Mouse (Mus musculus): Measurements from ENCODE around the gene Wdr3.

Gene Wdr3

DNA sequence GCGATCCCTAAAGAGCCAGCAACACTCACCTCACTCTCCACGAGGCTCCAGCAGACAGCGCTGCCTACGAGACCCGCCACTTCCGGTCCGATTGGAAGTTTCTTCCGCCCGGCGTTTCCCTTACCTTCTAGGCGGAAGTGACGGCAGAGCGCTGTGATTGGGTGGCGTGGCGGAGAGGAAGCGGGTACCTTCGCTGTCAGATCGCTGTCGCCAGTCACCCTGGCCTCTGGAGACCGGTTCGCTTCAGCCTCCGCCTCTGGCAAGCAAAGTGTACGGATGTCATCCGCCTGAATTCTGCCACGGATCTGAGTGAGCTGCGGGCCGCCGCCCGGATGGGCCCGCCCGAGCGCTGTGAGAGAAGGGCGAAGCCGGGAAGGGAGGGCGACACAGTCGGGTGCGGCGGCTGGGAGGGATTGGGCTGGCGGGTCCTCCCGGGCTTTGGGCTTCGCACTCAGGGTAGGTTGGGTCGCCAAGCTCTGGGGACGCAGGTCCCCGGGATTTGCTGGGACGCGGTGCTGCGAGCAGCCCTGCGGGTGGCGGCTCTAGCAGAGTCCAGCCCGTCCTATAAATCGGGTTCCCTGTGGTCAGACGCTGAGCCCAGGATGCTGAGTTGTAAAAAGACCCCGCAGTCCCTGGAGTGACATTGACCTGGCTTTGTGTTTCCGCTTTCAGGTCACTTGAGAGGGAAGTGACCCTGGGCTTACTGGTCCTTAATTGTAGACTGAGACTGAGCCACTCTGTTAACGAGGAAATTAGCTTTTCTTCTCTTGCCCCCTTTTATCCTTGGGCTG, at the start of gene Wdr3, which contains the start of gene Gdap2:
TSS of gene Wdr3 (minus strand) at position 93 of the 791 bp plus-strand sequence.
TSS of gene Gdap2 (plus strand) at position 67 of the 791 bp plus-strand sequence.
- DNase-seq = peak; percentile 93

DNA sequence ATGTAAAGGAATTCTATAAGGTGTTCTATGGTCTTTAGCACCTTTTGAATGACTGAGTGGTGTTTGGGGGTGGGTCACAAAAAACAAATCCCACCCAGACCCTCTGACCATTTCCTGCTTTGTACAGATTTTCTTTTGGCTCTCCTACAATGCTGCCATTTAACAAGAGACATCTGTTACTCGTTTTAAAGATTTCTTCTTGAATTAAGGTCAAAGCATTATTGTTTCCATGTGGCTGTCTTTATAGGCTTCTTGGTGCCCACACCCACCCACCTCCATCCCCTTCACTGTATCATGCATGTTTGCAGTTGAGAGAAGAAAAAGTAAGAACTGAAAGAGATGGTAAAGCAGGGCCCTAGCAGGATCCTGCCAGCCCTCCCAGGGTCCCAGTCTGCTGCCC, 44.8 kb upstream of the Wdr3 start:
- DNase-seq = no peak

DNA sequence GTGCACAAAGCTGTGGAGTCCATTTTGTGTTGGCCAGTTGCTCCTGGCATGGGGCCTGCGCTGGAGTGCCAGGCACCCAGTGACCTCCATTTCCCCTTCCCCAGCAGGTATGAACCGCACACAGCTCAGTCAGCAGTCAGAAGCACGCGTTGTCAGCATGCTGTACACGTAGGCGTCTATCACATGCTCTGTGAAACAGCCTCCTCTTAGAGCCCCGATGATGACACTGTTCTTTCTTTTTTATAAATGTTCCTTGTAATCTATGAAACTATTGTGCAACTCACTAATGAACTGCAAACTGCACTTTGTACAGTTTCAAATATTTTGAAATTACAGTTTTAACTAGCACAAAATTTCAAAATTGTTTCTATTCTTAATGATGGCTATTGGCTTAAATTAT, 39.3 kb upstream of the Wdr3 start:
- DNase-seq = no peak

DNA sequence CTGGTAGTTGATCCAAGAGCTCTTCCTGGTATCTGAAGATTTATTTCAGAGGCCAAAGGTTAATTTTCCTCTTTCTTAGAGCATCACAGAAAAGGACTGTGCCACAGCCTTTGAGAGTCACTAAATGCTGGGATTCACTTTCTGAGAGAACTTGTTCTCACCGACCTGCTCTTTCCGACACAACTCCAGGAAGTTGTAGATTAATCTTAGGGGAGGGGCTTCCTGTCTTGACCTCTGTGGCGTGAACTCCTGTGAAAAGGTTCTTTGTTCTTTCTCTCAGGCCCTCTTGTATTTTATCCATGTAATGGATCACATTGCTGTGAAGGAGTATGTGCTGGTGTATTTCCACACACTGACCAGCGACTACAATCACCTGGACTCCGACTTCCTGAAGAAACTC, 32.0 kb upstream of the Wdr3 start:
- DNase-seq = no peak

DNA sequence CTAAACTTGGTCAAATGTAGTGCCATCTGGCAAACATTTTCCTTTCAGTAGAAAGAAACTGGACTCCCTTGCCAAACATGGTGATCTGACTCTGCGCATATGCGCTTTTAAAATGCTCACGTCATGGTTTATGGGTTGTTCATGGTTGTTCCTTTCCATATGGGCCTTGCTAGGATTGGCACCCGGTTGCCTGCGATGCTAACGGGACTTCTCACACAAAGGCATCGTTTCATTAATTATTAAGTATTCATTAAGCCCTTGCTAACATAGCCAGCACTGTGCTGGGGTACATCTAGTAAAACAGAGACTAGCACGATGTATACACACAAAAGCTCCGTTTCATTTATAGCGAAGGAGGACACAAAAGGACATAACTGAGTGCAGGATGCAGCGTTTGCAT, 27.7 kb upstream of the Wdr3 start:
- DNase-seq = no peak

DNA sequence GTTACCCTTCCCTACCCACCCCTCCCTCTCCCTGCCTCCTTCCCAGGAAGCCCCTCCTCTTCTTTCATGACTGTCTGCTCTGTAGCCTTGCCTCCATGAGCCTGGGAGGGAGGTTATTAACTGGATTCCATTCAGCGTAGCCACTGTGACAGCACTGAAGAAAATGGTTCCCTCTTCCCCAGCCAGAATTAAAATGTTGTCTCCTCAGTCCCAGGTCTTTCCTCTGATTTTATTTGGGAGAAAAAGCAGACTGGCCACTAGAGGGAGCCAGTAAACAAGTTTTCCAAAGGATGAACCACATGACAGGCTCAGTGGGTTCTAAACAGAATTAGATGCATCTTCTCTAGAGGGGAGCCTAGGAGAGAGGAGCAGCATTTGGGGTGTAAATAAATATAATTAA, 27.2 kb upstream of the Wdr3 start:
- peak; percentile 78 for DNase-seq

DNA sequence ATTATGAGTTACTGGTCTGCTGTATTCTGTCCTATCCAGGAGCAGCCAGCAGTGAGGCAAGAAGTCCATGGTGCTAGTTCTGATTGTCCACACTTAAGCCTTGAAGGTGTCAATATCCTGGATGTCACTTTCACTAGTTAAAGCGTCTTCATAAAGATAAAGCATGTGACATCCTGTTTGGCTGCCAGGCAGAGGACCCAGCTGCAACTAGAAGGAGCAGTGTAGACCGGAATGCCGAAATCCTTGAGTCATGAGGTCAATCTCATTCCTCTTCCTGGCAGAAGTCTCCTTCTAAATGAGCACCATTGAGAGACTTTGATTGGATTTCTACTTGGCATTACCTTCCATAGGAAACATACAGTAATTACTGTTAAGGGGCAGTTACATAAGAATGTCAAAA, 18.3 kb upstream of the Wdr3 start:
- DNase-seq = no peak

DNA sequence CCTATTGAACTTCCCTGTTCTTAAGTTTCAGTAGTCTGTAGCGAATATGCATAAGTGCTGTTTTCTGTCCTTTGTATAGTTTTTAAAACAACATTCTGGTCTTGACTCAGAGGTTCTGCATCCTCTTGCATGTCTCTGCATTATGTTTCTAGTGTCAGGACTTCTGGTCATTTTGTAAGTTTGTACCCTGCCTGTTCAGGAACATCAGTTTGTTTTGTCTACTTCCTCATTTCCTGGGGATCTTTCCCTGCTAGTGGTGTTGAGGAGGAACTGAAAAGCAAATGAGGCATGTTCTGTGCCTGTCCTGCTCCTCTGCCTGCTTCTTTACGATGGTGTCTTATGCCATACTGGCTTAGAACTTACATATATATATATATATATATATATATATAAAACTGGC, 13.8 kb upstream of the Wdr3 start:
- DNase-seq = no peak

DNA sequence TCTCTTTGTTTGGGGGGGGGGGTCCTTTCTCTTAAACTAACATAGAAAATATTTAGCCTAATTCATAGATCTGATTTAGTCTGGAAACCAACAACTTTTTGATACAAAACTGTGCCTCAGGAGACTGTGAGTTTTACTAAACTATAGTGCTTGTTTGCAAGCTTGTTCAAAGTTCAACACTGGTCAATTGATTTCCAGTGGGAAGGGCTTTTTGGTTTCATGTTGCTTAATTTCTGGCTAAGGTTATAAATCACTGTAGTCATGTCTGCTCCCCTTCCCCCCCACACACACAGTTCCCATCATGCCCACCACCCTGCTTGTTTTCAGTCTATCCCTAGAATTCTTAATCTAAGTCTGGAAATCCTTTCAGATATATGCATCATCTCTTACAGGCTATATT, 2.8 kb upstream of the Wdr3 start:
- no peak for DNase-seq

DNA sequence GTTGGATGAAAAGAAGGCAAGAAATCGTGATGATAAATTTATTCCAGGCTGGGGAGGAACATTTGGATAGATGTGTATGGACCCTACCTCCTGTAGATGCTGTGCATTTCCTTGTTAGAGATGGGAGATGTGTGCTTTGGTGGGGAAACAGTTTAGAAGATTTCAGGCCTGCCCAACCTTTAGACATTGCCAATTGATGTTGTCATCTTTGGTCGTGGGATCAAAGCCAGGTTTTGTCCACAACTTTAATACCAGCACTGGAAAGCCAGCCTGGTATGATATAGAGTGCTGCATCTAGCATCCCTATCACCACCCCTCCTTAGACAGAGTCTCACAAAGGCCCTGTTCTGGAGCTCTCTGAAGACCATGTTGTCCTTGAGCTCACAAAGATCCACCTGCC, 1.3 kb upstream of the Wdr3 start:
- DNase-seq = peak; percentile 13

DNA sequence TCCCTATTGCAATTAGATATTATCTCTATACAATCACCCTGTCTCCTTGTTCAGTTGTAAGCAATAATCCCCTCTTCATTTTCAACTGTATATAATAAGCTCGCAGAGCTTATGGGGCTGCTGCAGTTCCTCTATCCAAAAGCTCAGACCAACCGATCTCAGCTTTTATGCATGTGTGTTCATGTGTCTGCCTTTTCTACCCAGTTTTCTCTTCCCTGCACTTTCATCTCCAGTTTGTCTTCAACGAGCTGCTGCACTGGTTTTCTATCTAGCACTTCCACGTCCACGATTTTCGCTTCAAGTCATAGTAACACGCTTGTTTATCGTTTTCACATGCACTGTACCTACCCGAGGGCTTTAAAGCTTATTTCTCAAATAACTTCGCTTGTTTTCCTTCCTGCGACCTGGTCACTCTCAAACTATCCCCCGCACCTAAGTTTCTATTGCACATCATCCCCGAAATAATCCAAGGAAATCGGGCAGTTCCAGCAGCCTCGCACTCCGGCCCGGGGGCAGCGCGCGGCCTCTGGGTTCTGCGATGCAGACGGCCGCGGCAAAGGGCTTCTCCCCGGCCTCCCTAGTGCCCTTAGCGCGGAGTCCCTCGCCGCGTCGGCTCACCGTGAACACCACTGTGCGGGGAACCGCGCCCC, 417 bp downstream of the Wdr3 start:
- DNase-seq = no peak

DNA sequence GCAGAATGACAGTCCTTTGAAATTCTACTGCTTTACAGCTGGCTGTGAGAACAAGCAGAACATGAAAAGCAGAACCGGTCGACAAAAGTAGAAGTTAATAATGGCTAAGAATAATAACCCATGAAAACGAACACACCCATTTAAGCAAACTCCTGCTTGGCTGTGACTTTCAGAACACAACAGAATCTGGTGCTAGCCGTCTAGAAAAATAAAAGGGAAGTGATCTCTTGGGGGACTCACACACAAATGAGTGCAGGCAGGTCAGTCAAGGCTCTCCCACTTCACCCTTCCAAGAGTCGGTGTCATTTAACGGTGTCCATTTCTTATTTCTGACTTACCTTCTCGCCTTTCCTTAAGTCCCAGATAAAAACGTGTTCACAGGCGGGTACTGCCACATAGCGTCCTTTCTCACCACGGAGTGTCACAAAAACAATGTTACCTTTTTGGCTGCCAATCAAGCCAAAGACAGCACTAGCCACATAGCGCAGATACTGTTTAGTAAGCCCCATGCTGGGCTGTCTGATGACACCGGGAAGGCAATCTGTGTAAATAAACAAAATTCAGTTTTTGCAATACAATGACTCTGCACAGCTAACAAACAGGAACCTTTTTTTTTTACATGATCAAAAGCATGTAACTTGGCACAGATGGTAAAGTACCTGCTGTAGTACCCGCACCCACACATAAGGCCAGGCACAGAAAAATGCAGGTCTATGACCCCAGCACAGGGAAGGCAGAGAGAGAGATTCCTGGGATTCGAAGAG, 1.3 kb downstream of the Wdr3 start:
- peak; percentile 17 for DNase-seq

DNA sequence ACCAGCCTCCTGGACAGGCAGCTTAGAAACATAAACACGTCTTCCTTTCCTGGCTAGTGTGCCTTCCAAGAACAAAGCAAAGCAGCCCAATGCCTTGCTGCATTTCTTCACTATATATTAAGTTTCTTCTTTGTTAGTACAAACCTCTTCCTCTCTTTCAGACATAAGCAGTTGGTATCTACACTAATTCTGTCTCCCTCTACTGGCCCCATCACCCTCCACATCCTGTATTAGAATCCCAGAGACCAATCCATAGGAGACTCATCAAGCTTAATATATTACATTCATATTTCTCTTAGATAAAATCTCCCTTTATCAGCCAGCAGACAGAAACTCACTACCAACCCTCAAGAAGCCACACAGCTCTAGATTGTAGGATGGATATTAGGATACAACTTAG, 39.8 kb downstream of the Wdr3 start:
- DNase-seq = peak; percentile 41

DNA sequence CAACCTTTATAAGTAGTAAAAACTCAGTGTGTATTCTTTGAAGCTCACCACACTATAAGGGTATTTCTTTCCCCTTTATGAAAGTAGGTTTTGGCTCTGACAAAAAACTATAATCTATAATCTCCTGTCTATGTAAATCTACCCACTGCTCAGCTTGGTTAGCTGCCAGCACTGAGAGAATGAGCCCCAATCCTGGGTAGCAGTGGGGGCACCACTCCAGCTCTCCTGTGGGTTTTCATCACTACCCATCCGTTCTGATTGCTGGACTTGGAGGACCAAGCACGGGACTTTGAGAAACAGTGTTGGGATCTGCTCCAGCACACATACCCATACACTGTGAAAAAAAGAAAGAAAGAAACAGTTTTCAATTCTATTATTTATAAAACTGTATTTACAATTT, 40.2 kb downstream of the Wdr3 start:
- peak; percentile 71 for DNase-seq

DNA sequence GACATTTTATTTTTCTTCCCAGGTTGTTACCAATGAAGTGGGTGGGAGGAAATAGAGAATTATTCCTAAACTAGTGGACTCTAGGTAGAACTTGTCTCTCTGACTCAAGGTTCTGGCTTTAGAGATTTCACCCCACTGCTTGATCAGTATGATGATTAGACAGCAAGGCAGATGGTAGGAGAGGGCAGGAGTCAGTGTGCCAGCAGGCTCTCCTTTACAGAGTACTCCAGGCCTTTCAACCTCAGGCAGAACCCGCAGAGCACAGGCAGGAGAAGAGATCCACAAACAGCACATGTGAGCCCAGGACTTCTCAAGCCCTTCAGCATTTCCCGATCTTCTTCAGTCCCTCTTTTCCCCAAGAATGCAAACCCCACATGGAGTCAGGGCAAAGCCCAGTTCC, 43.5 kb downstream of the Wdr3 start:
- peak; percentile 63 for DNase-seq

DNA sequence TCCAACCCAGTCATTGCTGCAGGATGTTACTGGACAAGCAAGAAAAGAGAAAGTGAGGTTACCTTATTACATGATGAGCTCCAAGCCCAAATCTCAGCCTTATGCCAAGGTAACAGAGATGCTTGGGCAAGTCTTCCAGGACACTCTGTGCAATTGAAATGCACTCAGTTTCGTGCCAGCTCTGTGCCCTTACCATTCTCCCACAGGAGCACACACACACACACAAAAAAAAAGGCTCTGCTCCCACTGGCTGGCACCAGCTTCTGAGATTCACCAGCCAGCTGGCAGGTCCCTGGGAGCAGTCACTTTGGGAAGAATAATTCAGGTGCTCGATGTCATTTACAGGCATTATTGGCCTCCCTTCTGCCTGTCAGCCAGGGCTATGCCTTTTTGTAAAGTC, 55.5 kb downstream of the Wdr3 start:
- DNase-seq = peak; percentile 88

DNA sequence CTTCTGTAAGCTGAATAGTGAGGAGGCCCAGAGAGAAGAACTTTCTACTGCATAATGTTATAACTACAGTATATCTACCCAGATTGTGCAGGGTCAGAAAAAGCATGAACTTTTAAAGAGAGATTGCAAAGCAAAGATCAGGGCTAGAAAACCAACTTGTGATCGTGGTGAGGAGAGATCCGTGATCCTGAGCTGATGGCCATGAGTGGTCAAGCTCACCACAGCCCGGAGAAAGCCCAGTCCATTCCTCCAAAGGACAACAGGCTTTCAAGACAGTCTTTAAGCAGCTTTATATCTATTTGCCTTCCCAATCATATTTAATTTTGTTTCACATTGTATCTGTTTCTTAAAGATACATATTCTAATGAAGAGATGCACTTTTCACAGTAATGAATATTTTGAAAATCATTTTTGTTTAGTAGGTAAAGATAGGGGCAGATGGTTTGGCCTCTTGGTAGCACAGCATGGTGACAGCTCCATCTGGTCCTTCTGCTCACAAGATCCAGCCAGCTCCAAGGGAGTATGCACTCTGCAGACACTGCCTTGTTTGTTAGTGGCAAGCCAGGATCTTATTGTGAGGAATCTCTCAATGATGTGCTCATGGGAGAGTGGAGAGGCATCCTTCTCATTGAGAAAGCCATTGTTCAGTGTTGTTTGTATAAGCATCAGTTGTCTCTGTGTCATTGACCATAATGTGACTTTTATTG, 59.7 kb downstream of the Wdr3 start:
- DNase-seq = peak; percentile 97
